9 mouse cellular contexts compared by ENCODE assay signal in the genomic region with DNA sequence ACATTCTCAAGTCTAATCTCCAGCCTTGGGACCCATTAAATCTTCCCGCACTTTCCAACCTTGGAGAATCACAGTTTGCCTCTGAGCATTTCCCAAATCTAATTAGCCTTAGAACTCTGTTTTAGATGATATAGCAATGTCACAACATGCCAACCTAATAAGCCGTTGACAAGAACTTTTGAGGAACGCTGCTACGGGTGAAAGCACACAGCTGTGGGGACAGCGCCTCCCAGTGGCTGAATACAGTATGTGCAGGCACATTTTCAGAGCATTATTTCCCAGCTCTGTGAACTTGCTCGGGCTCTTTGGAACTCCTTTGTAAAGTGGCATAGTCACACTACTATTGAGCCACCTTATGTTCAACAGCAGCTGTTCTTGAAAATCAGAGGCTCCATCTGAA.
DNase-seq lines count a peak whose midpoint lies in the region; ATAC-seq and TF ChIP-seq lines count a peak whose summit lies in the region.
"Had no signal": no experiment of that assay in that cellular context is flagged by ENCODE, and none has a peak within 500 bp of the region (broad histone marks: within the 10 kb centered on the region; RNA-seq: fewer than 3 reads in every experiment).

No protein-coding gene starts in this region.

- no peaks in the 10 kb centered on the region for H3K9me3 ChIP-seq in liver, postnatal 0 days (ENCODE audit: low read length)
- H3K9me3 ChIP-seq: neural tube, embryonic 12.5 days had no signal

- WGBS in liver, postnatal 0 days (ENCODE audit: insufficient replicate concordance) = 17% methylated on average over 6 of the region's 6 CpGs

- no peak overlapping the region for H3K4me3 ChIP-seq in cortical plate, adult 2 months (ENCODE audit: insufficient read depth, low read length)
- H3K4me3 ChIP-seq in liver, postnatal 0 days (ENCODE audit: low read depth, low read length) = no peak overlapping the region
- H3K4me3 ChIP-seq: neural tube, embryonic 12.5 days had no signal

- TF ChIP-seq POLR2A in cortical plate, adult 2 months (IDR thresholded peaks at IDR 0.05; ENCODE audit: extremely low read depth, insufficient read depth, low read length) = no peak

- H3K4me2 ChIP-seq in liver, postnatal 0 days (ENCODE audit: low read depth, low read length) = no peak overlapping the region
- H3K4me2 ChIP-seq: neural tube, embryonic 12.5 days had no signal

- TF ChIP-seq CTCF in cortical plate, adult 2 months (IDR thresholded peaks at IDR 0.05; ENCODE audit: extremely low read depth, insufficient read depth, low read length) = peak; percentile 88
- peak; percentile 88 for TF ChIP-seq CTCF in liver, postnatal 0 days (IDR thresholded peaks at IDR 0.05; ENCODE audit: low read depth)

- no peaks in the 10 kb centered on the region for H3K27me3 ChIP-seq in liver, postnatal 0 days (ENCODE audit: insufficient read depth, low read length)
- H3K27me3 ChIP-seq: neural tube, embryonic 12.5 days had no signal

- H3K27ac ChIP-seq in cortical plate, adult 2 months (ENCODE audit: insufficient read depth, low read length) = no peak overlapping the region
- no peak overlapping the region for H3K27ac ChIP-seq in liver, postnatal 0 days (ENCODE audit: low read depth)
- H3K27ac ChIP-seq: neural tube, embryonic 12.5 days had no signal

- TF ChIP-seq EP300 in liver, postnatal 0 days (IDR thresholded peaks at IDR 0.05; ENCODE audit: low read depth) = no peak

- peak; percentile 78 for ATAC-seq in CD4-positive, CD25-positive, alpha-beta regulatory T cell, adult 4 months
- no peak for ATAC-seq in liver, postnatal 0 days

- DNase-seq in adrenal gland, postnatal 10 days = peak; percentile 58
- DNase-seq in adrenal gland, adult 8-10 months = no peak
- peak; percentile 62 for DNase-seq in kidney, postnatal 10 days
- DNase-seq in kidney, adult 11 months = no peak
- peak; percentile 41 for DNase-seq in liver, postnatal 0 days
- peak; percentile 27 for DNase-seq in testis, postnatal 14 days (ENCODE audit: low spot score)

- H3K36me3 ChIP-seq in liver, postnatal 0 days (replicated peaks; ENCODE audit: insufficient read depth, low read length) = no peaks in the 10 kb centered on the region
- H3K36me3 ChIP-seq: neural tube, embryonic 12.5 days had no signal

- H3K9ac ChIP-seq in liver, postnatal 0 days (replicated peaks) = no peak overlapping the region
- H3K9ac ChIP-seq: neural tube, embryonic 12.5 days had no signal

- no peaks in the 10 kb centered on the region for H3K4me1 ChIP-seq in cortical plate, adult 2 months (ENCODE audit: control insufficient read depth, insufficient read depth, low read length)
- H3K4me1 ChIP-seq in liver, postnatal 0 days (ENCODE audit: insufficient read depth) = no peaks in the 10 kb centered on the region
- H3K4me1 ChIP-seq: neural tube, embryonic 12.5 days had no signal

Comparison
In these comparisons a context has a peak if more than half of its experiments do, and no peak if none do; other contexts are left out.
1. DNase-seq: peak in adrenal gland, postnatal 10 days (single experiment), kidney, postnatal 10 days (single experiment), liver, postnatal 0 days (single experiment) and testis, postnatal 14 days (single experiment); none in adrenal gland, adult 8-10 months (single experiment) and kidney, adult 11 months (single experiment).